Mouse (Mus musculus) urinary bladder, postnatal 10 days (tissue): ENCODE results near the gene Ddn.
"Not testable (repeated sequence)": the region's sequence is repeated elsewhere in the genome, so short reads cannot be mapped to it uniquely, and the experiment has no call there.

ENCODE experiments used
- DNase-seq: peaks from one replicate; pipeline ENCODE4 v3.0.0; 2022; ENCODE audit warnings: low spot score

Ddn gene

DNA sequence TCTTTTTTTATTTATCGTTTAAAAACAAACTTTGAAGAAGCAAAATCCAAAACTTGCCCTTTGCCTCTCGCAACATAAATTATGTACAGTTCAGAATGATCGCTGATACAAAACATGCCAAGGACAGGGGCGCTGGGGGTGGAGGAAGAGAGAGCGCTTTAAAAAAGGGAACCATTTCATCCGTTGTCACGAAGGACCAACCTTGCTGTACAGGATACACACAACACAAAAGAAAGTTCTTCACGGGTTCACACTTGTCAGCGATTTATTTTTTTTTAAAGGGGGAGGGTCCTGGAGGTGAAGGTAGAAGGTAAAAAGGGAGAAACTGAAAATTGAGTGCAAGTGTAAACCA is 22.4 kb upstream of the Ddn start:
- no peak for DNase-seq

DNA sequence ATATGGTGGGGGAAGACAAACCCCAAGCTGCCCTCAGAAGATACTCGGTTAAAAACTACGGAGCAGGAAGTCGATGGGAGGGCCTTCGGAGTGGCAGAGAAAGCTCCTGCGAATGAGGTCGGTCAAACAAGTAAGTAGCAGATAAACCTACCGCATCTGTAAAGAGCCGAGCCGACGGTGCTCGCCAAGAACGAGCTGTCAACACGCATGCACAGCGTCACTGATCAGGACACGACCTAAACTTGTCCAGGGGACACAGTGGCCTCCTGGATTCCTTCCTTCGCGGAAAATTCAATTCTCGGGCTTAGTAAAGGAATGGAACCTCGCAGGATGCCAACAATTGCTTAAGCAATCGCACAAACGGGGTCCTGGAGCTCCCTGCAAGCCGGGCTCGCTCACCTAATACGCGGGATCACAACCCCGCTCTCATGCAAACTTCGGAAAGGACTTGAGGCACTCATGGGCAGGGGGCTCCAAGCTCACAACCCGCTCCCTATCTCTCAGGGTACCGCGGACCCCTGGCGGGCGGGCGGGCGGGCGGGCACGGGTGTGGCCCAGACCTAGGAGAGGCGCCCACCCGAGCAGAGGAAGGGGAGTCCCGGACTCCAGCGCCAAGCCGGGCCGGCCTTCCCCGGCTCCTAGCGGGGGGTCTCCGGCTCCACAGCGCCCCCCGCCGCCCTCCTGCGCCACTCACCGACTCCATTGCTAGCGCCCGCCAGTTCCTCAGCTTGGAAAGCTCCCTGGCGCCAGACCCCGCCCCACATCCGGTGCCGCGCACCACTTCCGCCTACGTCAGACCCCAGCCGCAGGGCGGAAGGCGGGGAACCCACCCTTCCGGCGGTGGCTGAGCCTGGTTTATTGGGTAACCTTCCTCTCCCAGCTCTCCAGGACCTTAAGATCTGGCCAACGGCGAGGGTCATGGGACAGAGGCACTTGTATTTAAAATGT is 21.7 kb upstream of the Ddn start, which contains the start of gene Prkag1:
Gene Prkag1, minus strand, starts transcription at position 786 of the 948 bp plus-strand sequence.
- peak; percentile 89 for DNase-seq

DNA sequence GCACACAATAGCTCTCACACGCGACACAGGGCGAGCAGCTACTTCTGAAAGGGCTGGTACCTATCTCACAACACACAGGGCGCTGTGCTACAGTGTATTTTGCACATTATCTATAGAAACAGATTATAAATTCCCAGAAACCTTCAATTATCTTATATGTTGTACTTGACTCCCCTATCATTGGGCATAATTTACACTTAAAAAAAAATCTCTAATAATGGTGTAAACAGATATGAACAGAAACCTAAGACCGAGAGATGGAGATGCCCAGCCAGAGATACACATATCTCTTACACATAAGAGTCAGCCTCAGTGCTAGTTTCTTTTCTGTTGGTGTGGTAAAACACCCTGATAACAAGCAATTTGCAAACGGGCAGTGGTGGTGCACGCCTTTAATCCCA is 18.3 kb upstream of the Ddn start:
- no peak for DNase-seq

DNA sequence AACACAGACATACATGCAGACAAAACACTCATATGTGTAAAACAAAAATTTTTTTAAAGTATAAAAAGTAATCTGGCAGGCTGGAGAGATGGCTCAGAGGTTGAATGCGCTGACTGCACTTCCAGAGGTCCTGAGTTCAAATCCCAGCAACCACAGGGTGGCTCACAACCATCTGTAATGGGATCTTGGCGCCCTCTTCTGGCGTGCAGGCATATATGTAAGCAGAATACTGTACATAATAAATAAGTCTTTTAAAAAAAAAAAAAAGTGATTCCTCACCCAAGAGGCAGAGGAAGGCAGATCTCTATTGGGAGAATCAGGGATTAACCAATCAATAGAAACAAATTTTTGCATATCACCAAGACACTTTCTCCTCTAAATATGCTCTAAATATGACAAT is 14.1 kb upstream of the Ddn start:
- DNase-seq = no peak

DNA sequence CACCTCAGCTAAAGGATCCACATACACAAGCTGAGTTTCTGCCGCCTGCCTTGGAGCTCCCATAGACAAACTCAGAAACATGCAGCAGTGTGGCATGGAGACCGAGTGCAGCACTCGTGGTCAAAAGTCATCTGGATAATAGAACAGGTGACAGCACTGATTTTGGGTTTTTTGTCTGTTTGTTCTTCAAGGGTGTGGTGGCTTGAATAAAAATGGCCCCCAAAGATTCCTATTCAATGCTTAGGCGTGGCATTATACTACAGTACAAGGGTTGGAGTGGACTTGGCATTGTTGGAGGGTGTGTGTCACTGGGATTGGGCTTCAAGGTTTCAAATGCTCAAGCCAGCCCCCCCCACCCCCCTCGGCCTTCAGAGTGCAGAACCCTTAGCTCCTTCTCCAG is 12.9 kb upstream of the Ddn start:
- DNase-seq = no peak

DNA sequence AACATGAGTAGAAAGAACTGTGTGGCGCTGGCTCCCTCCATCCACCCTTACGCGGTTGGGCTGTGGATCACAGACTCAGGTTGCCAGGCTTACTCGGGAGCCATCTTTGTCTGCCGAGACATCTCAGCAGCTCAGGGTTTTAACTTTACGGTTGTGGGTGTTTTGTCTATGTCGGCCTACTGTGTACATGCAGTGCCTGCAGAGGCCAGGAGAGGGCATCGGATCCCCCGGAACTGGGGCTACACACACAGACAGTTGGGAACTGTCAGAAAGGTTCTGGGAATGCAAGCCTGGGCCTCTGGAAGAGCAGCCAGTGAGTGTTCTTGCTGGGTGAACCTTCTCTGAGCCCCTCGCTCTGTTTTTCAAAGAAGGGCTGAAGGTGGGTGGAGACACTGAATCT is 12.1 kb upstream of the Ddn start:
- no peak for DNase-seq

DNA sequence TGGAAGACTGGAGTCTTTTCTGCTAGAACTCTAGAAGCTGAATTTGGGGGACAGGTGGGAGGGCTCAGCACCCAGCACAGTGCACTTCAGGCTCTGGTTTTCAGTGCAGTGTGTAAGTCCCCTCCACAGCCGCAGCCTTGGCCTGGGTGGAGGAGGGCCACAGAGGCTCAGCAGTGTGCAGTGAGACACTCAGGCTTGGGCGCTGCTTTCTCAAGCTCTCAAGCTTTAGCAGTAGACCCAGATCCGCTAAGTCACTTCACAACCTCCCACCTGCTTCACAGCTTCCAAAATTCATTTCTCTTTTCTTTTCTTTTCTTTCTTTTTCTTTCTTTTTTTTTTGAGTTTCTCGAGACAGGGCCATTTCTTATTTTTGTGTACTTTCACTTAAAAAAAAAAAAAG is 11.6 kb upstream of the Ddn start:
- no peak for DNase-seq

DNA sequence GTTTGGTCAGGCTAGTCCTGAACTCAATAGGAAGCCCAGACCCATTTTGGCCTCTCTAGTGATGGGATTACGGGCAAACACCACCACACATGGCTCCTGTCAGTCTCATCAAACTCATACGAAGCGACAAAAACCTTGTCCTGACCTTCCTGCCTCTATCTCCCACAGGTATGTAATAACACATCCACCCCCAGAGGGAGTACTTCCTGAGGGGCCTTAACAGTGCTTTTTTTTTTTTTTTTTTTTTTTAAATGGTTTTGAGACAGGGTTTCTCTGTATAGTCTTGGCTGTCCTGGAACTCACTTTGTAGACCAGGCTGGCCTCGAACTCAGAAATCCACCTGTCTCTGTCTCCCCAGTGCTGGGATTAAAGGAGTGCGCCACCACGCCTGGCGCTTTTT is 8.9 kb upstream of the Ddn start:
- DNase-seq = no peak

DNA sequence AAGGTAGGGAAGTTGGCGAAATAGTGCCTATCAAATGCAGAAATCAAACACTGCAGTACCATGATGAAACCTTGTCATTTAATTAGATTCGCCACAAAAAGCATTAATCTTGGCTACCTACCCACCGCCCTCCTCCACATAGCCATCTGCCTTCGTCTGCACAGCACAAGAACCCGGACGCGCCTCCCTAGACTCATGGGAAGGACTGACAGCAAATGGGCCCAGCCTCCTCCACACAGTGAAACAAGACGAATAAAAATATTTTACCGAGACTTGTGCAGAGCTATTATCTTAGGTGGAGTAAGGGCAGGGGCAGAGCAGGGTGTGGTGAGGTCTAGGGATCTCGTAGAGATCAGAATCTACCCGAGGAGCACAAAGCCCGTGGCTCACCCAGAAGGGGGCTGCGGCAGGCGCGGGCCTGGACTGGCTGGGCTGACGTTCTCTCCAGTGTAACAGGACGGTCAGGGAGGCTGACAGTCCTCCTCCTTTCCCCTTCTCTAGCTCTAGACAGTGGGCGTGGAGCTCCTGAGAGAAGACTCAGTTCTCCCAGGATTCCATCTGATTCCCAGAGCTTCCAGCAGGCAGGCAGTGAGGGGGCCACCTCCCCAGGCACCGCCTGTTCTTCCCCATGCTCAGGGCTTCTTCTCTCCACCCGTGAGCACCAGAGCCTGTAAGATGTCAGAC is 3.6 kb upstream of the Ddn start:
- DNase-seq = no peak

DNA sequence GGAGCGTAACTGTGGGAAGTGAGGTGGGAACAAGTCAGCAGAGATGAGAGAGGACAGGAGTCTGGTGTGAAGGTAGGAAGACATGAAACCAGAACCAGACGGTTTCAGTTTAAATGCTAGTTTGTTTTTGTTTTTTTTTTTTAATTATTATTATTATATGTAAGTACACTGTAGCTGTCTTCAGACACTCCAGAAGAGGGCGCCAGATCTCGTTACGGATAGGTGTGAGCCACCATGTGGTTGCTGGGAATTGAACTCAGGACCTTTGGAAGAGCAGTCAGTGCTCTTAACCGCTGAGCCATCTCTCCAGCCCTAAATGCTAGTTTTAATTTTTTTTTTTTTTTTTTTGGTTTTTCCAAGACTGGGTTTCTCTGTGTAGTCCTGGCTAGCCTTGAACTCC is 922 bp upstream of the Ddn start:
- DNase-seq = not testable (repeated sequence)

DNA sequence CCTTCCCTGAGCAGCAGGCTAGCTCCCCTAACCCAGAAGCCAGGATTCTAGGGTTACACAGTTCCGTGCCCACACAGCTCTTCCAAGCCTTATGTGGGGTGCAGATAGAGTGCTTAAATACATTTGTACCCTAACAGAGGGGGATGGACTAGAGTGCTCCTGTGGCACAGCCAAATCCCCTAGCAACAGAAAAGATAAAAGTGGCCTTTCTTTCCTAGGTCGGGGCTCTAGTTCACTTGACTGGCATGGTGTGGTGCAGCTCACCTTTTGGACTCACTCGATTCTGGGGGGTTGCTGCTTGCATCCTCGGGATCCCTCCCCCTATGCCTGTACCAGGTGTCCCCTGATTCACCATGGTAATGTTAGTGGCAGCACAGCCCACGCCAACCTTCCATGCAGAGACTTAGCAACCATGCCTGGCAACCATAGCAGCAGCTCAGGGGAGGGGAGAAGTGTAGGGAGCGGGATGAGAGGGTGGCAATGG is 597 bp downstream of the Ddn start:
- no peak for DNase-seq

DNA sequence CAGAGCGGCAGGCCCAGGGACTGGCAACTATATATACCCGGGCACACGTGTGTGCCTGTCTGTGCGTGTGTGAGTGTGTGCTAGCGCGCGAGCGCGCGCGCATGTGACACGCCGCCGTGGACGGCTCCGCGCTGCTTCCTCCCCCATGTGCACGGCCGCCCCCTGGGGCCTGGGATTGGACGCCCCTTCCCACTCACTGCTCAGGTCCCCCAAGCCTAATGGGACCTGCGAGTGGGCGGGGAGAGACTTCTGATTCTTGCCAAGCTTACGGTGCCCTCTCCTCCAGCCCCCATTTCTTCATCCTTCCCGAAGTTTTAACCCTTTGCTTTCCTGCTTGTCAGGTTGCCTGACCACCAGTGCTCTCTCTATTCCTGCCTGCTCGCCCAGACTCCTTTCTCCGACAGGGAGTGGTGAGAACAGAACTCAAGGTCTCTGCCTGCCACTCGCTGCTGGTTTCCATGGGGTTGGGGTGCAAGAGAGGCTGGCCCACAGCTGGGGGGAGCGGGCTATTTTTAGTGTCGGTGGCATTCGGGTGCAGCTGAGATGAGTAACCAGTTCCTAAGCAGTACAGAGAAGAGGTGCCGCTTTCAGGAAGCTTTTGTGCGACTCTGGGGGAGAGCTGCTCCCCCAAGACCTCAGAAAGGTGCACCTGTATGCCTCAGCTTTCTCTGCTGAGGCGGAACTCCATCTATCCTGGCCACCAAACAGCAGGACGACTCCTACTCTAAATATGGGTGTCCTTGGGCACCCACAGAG is 1.2 kb downstream of the Ddn start:
- DNase-seq = no peak

DNA sequence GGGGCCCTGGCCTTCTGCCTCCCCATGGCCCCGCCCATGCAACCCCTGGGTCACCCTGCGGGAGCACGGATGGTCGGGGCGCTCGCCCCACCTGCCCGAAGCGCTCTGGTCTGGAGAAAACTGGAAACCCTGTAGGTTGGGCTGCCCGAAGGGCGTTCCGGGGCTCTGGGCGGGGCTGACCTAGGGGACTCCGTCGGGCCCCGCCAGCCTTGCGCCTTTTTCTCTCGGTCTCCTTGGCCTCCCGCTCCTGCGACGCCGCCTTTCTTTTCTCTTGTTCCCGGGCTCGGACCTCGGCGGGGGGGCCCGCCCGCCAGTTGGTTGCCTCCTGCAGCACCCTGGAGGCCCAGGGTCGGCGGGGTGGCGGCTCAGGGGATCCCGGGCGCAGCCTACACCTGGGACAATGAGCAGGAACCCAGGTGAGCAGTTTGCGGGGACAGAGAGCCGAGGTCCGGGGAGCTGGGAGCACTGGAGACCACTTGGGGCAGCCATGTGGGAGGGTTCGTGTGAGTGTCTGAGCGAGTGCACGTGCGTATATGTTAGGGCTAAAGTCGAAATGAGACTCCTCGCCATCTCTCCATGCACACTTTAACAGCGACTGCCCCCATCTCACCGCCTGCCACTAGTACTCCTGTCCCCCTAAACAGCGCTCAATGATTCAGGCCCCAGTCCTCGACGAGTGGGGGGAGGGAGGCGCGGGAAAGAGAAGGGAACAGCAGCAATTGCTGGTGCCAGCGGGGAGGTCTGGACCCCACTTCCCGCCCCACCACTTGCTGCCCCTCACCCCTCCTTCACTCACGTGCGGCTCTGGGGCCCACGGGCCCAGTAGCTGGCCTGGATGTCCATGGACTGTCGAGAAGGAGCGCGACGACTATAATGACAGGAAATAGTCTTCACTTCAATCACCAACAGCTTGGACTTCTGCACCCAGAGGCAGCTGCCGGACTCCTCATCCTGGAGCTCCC is 2.2 kb downstream of the Ddn start:
- no peak for DNase-seq

DNA sequence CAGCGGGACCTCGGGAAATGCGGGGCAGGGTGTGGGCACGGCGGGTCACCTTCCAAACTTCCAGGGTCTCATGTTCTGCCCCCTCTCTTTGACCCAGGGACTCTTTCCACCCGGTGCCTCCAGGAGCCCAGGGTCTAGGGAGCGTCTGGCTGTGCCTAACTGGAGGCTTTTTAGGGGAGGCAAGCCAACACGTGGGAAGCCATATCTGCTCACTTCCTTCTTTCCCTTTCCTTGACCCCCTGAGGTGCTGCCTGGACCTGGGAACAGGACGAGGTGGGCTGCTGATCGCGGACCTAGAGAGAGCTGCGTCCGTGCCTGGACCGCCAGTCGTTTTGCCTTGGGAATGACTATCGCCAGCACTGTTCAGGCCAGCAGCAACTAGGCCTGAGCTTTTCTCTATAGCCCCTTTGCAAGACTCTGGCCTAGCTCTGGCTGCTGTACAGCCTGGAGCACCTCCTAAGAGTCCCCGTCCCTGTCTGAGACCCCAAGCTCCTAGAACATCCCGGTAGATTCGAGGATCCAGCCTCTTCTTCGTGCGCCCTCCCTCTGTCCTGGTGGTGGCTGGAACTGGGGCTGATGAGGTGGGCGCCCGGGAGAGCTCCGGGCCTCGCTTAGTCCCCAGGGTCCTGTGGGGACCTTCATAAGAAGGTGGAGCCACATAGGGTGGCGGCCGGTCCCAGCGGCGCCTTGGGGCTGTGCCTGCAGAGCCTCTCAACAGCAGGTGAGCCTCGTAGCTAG is 3.0 kb downstream of the Ddn start:
- no peak for DNase-seq

DNA sequence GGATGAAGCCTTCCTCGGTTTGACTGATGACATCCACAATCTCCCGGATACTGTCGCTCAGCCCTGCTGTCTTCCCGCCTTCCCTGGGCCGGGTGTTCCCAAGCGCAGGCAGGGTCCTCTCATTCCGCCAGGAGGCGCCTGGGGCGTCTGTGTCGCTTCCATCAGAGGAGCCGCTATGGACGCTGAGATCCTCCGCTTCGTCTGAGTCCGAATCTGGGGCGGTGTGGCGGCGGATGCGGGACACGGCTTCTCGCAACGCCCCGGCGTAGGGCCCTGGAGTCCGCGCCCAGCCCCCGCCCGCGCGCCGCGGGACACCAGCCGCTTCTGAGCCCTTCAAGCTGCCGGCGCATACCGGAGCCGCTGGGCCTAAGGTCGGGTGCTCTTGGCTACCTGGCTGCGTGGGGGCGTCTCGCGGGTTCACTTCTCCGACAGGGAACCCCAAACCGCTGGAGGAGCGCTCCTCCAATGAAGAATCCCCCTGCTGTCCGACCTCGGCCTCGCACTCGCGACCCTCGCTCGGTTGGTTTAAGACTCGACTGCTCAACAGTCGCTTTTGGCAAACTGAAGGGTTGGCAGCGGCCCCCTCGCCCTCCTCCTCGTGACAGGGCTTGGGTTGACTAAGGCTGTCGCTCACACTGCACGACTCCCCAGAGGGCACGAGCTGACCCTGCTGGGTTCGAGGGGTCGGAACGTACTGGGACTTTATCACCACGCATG is 3.8 kb downstream of the Ddn start:
- no peak for DNase-seq

DNA sequence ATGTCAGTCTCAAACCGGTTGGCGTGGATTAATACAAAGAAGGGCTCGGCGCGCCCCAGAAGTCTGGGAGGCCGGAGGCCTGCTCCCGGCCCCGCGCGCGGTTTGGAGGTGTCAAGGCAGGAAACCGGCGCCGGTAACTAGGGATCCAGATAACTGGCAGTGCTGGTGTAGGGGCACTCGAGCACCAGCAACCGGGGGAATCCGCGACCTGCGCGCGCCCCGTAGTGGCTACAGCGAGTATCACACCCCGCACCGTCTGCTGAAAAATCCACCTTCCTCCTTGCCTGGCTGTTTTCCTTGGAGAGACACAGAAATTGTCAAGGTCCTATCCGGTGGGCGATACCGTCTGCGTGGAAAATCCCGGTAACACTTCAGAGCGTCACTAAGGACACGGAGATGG is 5.2 kb downstream of the Ddn start:
- DNase-seq = no peak

DNA sequence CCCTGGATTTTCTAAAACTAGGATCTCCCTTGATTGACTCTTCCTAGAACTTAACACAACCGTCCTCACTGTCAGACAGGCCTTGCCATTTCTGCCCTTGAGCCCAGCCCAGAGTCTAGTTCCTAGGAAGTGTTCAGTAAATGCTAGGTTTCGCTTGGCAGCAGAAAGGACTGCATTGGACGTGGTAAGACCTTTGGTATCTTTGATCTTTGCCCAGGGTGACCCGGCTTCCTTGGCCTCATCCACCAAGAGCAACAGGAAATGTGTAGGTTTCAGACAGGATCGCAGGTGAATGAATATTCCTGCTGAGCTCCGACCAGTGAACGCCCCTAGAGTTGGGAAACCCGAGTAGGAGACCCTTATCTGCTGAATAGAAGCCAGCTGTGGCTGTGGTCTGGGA is 6.4 kb downstream of the Ddn start:
- DNase-seq = no peak

DNA sequence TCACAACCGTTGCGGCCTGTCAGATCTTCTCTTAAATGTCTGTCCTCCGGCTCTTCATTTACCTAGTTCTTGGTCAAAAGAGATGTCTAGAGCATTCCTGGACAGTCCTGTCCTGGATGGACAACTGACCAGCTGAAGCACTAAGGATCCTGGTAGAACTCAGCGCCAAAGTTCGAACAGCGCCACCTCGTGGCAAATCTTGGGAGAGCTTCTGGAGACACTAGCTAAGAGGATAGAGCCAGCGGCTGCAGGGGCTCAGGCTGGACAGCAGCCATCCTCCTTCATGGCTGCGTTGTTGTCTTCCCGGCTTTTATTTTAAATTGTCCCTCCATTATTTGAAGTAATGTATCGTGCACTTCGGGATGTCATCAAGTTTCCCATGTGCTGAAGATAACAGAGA is 9.9 kb downstream of the Ddn start:
- DNase-seq = no peak

DNA sequence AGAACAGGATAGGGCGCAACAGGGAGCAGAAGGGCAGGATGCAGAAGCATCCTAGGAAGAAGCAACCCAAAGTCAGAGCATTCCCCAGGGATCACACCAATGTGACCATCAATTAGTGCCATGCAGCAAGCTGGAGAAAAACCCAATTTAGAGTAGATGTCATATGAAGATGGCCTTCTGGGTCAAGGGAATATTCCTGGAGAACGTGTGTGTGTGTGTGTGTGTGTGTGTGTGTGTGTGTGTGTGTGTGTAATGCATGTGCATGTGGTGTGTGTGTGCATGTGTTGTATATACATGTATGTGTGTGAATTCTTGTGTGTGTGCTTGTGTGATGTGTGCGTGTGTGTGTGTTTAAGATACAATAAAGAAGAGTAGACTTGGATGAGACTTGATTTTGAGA is 10.4 kb downstream of the Ddn start:
- no peak for DNase-seq

DNA sequence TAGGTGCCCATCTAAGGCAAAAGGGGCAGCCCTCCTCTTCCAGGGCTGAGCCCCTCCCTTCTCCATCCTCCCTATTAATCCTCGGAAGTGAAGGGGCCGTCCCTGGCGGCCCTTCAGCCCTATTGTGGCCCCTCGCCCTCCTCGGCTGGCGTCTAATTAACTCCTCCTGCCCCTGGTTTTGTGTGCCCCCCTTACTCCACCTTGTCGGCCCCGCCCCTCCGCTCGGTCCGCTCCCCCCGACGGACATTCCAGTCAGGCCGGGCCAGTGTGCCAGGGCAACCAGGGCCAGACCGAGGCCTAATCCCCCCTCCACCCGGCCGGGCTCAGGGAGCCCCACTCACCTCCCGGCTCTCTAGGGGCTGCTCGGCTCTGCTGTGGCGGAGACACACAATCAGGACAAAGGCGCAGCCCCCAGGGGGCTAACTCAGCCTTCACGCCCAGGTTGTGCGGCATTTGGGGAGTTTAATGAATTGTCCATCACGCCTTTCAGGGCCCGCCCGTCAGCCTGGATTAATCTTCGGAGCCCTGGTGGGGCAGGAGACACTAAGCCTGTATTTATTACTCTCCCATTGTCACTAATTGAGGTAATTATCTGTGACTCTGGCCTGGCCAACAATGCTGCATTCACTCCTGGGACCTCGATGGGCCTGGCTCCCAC is 11.3 kb downstream of the Ddn start:
- DNase-seq = no peak
